Mouse (Mus musculus) hindbrain, embryonic 13.5 days (tissue): Measurements from ENCODE around the gene Atf5. TPM values are rescaled to one million over a fixed set of nuclear protein-coding genes. Genes with fewer than 3 reads are reported as not detected.

Source experiments
- ATAC-seq: fragments of 200-750 bp; cut with Nextera tagmentation; 2 replicates; pipeline ENCODE4 v1.8.0; 2017; ENCODE audit warnings: moderate TSS enrichment; ENCODE audit not compliant: low FRiP score
- H3K27ac ChIP-seq: fragments of 300-500 bp; sonication (generic); 2 replicates; pipeline ENCODE4 v1.5.1; 2015; ENCODE audit warnings: inconsistent platforms, mild to moderate bottlenecking, moderate library complexity
- H3K27me3 ChIP-seq: fragments of 300-500 bp; sonication (generic); 2 replicates; pipeline ENCODE4 v1.6.1; 2015; ENCODE audit warnings: mild to moderate bottlenecking, inconsistent platforms
- H3K36me3 ChIP-seq: fragments of 300-500 bp; sonication (generic); 2 replicates; pipeline ENCODE4 v1.6.1; 2015; ENCODE audit warnings: mild to moderate bottlenecking, inconsistent platforms
- H3K4me1 ChIP-seq: fragments of 300-500 bp; sonication (generic); replicated peaks from 2 replicates; pipeline ENCODE4 v1.6.1; 2015; ENCODE audit warnings: inconsistent platforms
- H3K4me2 ChIP-seq: fragments of 300-500 bp; sonication (generic); 2 replicates; pipeline ENCODE4 v1.6.1; 2015; ENCODE audit warnings: inconsistent platforms, mild to moderate bottlenecking, moderate library complexity
- H3K4me3 ChIP-seq: fragments of 300-500 bp; sonication (generic); 2 replicates; pipeline ENCODE4 v1.5.1; 2015; ENCODE audit warnings: mild to moderate bottlenecking, inconsistent platforms
- H3K9ac ChIP-seq: fragments of 300-500 bp; sonication (generic); 2 replicates; pipeline ENCODE4 v1.6.1; 2015; ENCODE audit warnings: mild to moderate bottlenecking, inconsistent platforms
- H3K9me3 ChIP-seq: fragments of 300-500 bp; sonication (generic); 2 replicates; pipeline ENCODE4 v1.6.1; 2016; ENCODE audit warnings: inconsistent platforms
- WGBS: fragments of 180-500 bp; shearing (Covaris S2); methylation state at CpG from one replicate; pipeline ENCODE4 v1.1.7; 2015; 5-methylcytosine and 5-hydroxymethylcytosine counted together
- polyA plus RNA-seq: library from polyadenylated mRNA; unstranded; fragments of >200 nt; fragmentation: Nextera tagmentation; extraction: Ambion mirVana; gene quantifications from 2 replicates; pipeline ENCODE4 v1.2.1, GENCODE M21; 2015

Gene Atf5
- polyA plus RNA-seq, 1 experiment from 2014 or later: 3.5 TPM

DNA sequence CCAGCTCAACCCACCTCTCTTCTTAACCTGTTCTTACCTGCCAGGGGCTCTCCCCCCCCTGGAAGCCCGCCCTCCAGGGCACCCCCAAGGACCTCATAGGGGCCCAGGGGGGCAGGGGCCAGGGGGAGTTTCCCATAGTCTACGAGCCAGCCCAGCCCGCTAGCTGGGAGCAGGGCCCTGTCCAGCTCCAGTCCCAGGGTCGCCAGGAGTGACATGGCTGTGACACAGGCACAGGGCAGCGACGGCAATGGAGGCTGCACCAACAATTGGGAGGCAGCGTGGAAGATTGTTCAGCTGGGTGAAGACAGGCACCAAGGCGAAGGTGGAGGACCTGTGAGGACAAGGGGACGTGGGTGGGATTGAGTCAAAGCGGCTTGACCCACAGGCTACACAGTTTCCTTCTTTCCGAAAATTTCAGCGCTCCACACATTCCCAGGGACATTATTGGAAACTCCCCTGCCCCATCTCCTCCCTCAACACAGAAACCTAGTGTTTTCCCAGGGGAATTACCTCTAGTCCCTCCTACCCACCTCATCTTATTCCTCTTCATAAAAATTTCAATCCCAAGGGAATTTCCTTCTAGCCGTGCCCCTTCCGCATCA, 1.4 kb downstream of the Atf5 start:
- peak; percentile 5; the same call in 1 of the 2 replicates for ATAC-seq
- no peaks in the 10 kb centered on the region for H3K9me3 ChIP-seq
- peak overlapping the region; percentile 84 for H3K4me3 ChIP-seq
- no peaks in the 10 kb centered on the region for H3K27me3 ChIP-seq
- peak overlapping the region; percentile 94 for H3K27ac ChIP-seq
- H3K4me2 ChIP-seq: peak overlapping the region; percentile 83
- H3K4me1 ChIP-seq: peaks cover 41% of the 10 kb centered on the region
- peak overlapping the region; percentile 40; the same call in 1 of the 2 replicates for H3K9ac ChIP-seq
- 22% methylated on average over 14 of the region's 14 CpGs for WGBS
- peaks cover 10% of the 10 kb centered on the region; the same call in 1 of the 2 replicates for H3K36me3 ChIP-seq

GRCm38 (mm10) chr7:44814423-44814822, 2.0 kb downstream of the Atf5 start:
- no peak overlapping the region for H3K9ac ChIP-seq
- no peak overlapping the region for H3K4me2 ChIP-seq
- no peaks in the 10 kb centered on the region for H3K27me3 ChIP-seq
- H3K9me3 ChIP-seq: no peaks in the 10 kb centered on the region
- H3K4me1 ChIP-seq: peaks cover 34% of the 10 kb centered on the region
- H3K4me3 ChIP-seq: no peak overlapping the region
- 86% methylated on average over 4 of the region's 4 CpGs for WGBS
- H3K27ac ChIP-seq: no peak overlapping the region
- H3K36me3 ChIP-seq: peaks cover 10% of the 10 kb centered on the region; the same call in 1 of the 2 replicates
- ATAC-seq: no peak

- no peak overlapping the region for H3K4me3 ChIP-seq
- no peaks in the 10 kb centered on the region for H3K27me3 ChIP-seq
- H3K27ac ChIP-seq: no peak overlapping the region
- ATAC-seq: no peak
- H3K36me3 ChIP-seq: peaks cover 10% of the 10 kb centered on the region; the same call in 1 of the 2 replicates
- WGBS: 92% methylated on average over 3 of the region's 3 CpGs
- H3K9me3 ChIP-seq: no peaks in the 10 kb centered on the region
- H3K9ac ChIP-seq: no peak overlapping the region
- H3K4me1 ChIP-seq: peaks cover 30% of the 10 kb centered on the region
- H3K4me2 ChIP-seq: no peak overlapping the region
Observed at GRCm38 (mm10) chr7:44813985-44814384, 2.5 kb downstream of the Atf5 start.

DNA sequence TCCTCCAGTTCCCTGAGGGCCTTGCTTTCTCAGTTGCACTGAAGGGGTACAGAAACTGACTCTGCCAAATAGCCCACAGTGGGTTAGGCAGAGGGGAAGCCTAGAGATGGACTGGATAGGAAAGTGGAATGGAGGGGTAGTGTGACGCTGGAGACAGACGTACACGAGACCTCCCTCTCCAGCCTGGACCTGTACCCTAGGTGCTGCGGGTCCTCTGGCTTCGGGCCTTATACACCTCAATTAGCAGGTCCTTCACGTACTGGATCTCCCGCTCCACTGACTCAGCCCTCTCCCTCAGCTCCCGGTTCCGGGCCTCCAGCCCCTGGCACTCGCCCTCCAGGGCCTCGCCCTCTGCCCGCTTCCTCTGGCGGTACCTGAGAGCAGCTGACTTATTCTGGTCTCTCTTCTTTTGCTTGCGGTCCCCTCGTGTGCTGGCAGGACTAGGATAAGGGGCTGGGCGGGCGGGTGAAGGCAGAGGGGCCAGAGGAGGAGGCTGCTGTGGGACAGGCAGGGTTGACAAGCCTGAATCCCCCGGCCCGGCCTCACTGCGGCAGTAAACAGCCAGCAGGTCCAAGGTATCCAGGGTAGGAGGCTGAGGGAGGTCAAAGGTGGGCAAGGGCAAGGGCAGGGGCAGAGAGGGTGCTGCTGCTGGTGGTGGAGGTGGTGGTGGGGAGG, 3.7 kb downstream of the Atf5 start:
- Histone ChIP-seq H3K9me3 (no peaks in the 10 kb centered on the region), H3K36me3 (peaks cover 10% of the 10 kb centered on the region; the same call in 1 of the 2 replicates), H3K4me3 (no peak overlapping the region), H3K4me1 (peaks cover 18% of the 10 kb centered on the region), H3K27me3 (no peaks in the 10 kb centered on the region), H3K27ac (no peak overlapping the region), H3K4me2 (no peak overlapping the region), H3K9ac (no peak overlapping the region)
- ATAC-seq: no peak
- WGBS: 90% methylated on average over 19 of the region's 20 CpGs

- no peak for ATAC-seq
- Histone ChIP-seq H3K4me1 (peaks cover 8% of the 10 kb centered on the region), H3K27ac (no peak overlapping the region), H3K9me3 (no peaks in the 10 kb centered on the region), H3K27me3 (0 out of 2 replicates have a peak, but pooled peaks cover 2% of the 10 kb centered on the region), H3K9ac (no peak overlapping the region), H3K4me2 (no peak overlapping the region), H3K36me3 (peaks cover 10% of the 10 kb centered on the region; the same call in 1 of the 2 replicates), H3K4me3 (no peak overlapping the region)
- WGBS: 95% methylated on average over 7 of the region's 7 CpGs
Observed at GRCm38 (mm10) chr7:44810819-44811557, 5.5 kb downstream of the Atf5 start.

GRCm38 (mm10) chr7:44810365-44810764, 6.1 kb downstream of the Atf5 start:
- Histone ChIP-seq H3K36me3 (peaks cover 10% of the 10 kb centered on the region; the same call in 1 of the 2 replicates), H3K27me3 (0 out of 2 replicates have a peak, but pooled peaks cover 5% of the 10 kb centered on the region), H3K4me3 (no peak overlapping the region), H3K27ac (no peak overlapping the region), H3K4me2 (no peak overlapping the region), H3K9me3 (no peaks in the 10 kb centered on the region), H3K9ac (no peak overlapping the region), H3K4me1 (peaks cover 7% of the 10 kb centered on the region)
- 82% methylated on average over 4 of the region's 4 CpGs for WGBS
- ATAC-seq: no peak

DNA sequence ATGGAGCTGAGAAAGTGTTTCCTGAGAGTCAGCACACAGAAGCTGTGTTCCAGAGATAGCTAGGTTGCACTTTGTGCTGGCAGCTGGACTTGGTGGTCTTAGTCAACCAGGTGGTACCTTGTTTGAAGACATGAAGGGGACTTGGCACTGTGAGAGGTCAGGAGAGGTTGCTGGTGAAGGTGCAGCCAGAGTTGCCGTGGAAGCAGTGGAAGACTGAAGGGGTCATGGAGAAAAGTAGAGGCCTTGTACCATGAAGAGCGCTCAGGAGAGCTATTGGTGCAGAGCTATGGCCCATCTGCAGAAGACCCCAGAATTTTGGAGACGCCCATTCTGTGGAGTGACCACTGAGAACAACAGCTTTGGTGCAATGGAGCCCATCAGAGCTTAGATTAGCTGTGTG, 7.0 kb downstream of the Atf5 start:
- H3K9me3 ChIP-seq: no peaks in the 10 kb centered on the region

DNA sequence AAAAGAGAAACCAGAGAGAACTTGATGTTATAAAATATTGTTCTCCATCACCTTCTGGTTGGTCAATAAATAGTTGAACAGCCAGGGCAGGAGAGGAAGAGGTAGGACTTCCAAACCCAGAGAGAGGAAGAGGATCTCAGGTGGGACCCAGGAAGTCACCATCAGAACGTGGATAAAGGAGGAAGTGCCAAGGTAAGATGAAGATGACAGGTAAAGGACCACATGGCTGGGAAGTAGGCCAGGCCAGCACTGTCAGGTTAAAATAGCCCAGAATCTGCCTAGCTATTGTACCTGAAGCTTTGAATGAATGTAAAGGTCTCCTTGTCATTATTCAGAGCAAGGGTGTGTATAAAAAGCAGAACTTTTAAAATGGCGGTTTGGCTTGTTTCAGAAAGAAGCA, 7.5 kb downstream of the Atf5 start:
- ATAC-seq: no peak
- H3K4me2 ChIP-seq: no peak overlapping the region

More for the DNA sequence above, 7.0 kb downstream of the Atf5 start:
- 89% methylated on average over 3 of the region's 3 CpGs for WGBS
- Histone ChIP-seq H3K4me3 (no peak overlapping the region), H3K4me1 (no peaks in the 10 kb centered on the region), H3K9ac (no peak overlapping the region), H3K27me3 (0 out of 2 replicates have a peak, but pooled peaks cover 5% of the 10 kb centered on the region), H3K4me2 (no peak overlapping the region), H3K27ac (no peak overlapping the region), H3K36me3 (peaks cover 10% of the 10 kb centered on the region; the same call in 1 of the 2 replicates)
- ATAC-seq: no peak

DNA sequence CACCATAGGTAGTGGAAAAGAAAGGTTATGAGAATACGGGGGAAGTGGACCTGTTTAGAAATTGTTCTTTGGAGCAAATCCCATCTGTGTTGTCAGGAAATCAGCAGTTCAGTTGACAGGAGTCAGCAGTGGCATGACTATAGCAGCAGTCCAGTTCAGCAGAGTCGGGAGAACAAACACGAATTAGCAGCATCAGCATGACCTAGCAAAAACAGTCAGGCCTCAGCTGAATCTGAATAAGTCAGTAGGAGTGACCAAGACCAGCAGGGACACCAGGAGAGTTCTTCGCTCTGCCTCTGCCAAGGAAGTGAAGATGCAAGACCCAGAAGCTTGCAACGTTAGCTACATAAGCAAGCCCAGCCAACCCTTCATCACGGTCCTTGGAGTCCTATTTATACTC, 23.7 kb downstream of the Atf5 start:
- Histone ChIP-seq H3K9ac (no peak overlapping the region), H3K4me1 (no peaks in the 10 kb centered on the region), H3K27ac (no peak overlapping the region), H3K4me2 (no peak overlapping the region), H3K4me3 (no peak overlapping the region), H3K27me3 (no peaks in the 10 kb centered on the region), H3K9me3 (no peaks in the 10 kb centered on the region), H3K36me3 (no peaks in the 10 kb centered on the region)
- WGBS: 88% methylated on average over 6 of the region's 6 CpGs
- ATAC-seq: no peak

More for the DNA sequence above, 7.5 kb downstream of the Atf5 start:
- peaks cover 10% of the 10 kb centered on the region; the same call in 1 of the 2 replicates for H3K36me3 ChIP-seq
- H3K4me3 ChIP-seq: no peak overlapping the region
- no peaks in the 10 kb centered on the region for H3K4me1 ChIP-seq
- H3K9ac ChIP-seq: no peak overlapping the region
- no peak overlapping the region for H3K27ac ChIP-seq
- no peaks in the 10 kb centered on the region for H3K9me3 ChIP-seq
- WGBS: 86% methylated on average over 2 of the region's 2 CpGs
- 0 out of 2 replicates have a peak, but pooled peaks cover 5% of the 10 kb centered on the region for H3K27me3 ChIP-seq

GRCm38 (mm10) chr7:44790066-44790465, 26.4 kb downstream of the Atf5 start:
- no peak for ATAC-seq

GRCm38 (mm10) chr7:44789531-44789930, 26.9 kb downstream of the Atf5 start:
- no peak overlapping the region for H3K4me2 ChIP-seq
- H3K4me1 ChIP-seq: no peaks in the 10 kb centered on the region
- no peak for ATAC-seq
- H3K27ac ChIP-seq: no peak overlapping the region
- no peaks in the 10 kb centered on the region for H3K27me3 ChIP-seq
- WGBS: 81% methylated on average over 3 of the region's 3 CpGs
- H3K9me3 ChIP-seq: no peaks in the 10 kb centered on the region
- H3K9ac ChIP-seq: no peak overlapping the region
- no peak overlapping the region for H3K4me3 ChIP-seq
- H3K36me3 ChIP-seq: no peaks in the 10 kb centered on the region

More at GRCm38 (mm10) chr7:44790066-44790465, 26.4 kb downstream of the Atf5 start:
- H3K27ac ChIP-seq: no peak overlapping the region
- H3K4me2 ChIP-seq: no peak overlapping the region
- H3K27me3 ChIP-seq: no peaks in the 10 kb centered on the region
- WGBS: 60% methylated on average over 4 of the region's 4 CpGs
- no peaks in the 10 kb centered on the region for H3K36me3 ChIP-seq
- no peaks in the 10 kb centered on the region for H3K4me1 ChIP-seq
- H3K9ac ChIP-seq: no peak overlapping the region
- H3K9me3 ChIP-seq: no peaks in the 10 kb centered on the region
- no peak overlapping the region for H3K4me3 ChIP-seq

GRCm38 (mm10) chr7:44780101-44780500, 36.4 kb downstream of the Atf5 start:
- H3K9ac ChIP-seq: no peak overlapping the region
- ATAC-seq: no peak
- no peaks in the 10 kb centered on the region for H3K9me3 ChIP-seq
- 91% methylated on average over 8 of the region's 8 CpGs for WGBS
- no peaks in the 10 kb centered on the region for H3K27me3 ChIP-seq
- H3K4me1 ChIP-seq: no peaks in the 10 kb centered on the region
- H3K4me3 ChIP-seq: no peak overlapping the region
- peaks cover 36% of the 10 kb centered on the region for H3K36me3 ChIP-seq
- H3K27ac ChIP-seq: no peak overlapping the region
- no peak overlapping the region for H3K4me2 ChIP-seq
